Mouse (Mus musculus) frontal cortex, adult (tissue): ENCODE results near the gene Nicn1.

Experiments used
- ATAC-seq: cut with Nextera tagmentation; 2 replicates; pipeline ENCODE4 v1.9.2; 2017; ENCODE audit warnings: mild to moderate bottlenecking, moderate library complexity, mixed read lengths; ENCODE audit not compliant: low TSS enrichment

The Nicn1 gene

GRCm38 (mm10) chr9:108337848-108338550 is 47.8 kb downstream of the Nicn1 start:
- no peak for ATAC-seq

- ATAC-seq: no peak
Observed at GRCm38 (mm10) chr9:108338551-108338885, 48.3 kb downstream of the Nicn1 start.

GRCm38 (mm10) chr9:108338886-108339781 is 48.9 kb downstream of the Nicn1 start, which contains the start of gene Gpx1:
TSS of gene Gpx1 (plus strand) at chr9:108338903.
- ATAC-seq: peak; percentile 83

GRCm38 (mm10) chr9:108339886-108340257 is 49.6 kb downstream of the Nicn1 start:
- no peak for ATAC-seq

- no peak for ATAC-seq
Observed at GRCm38 (mm10) chr9:108340258-108341138, 50.3 kb downstream of the Nicn1 start.

- ATAC-seq: no peak
Observed at GRCm38 (mm10) chr9:108341139-108341475, 50.9 kb downstream of the Nicn1 start.

GRCm38 (mm10) chr9:108341801-108342200 is 51.6 kb downstream of the Nicn1 start:
- no peak for ATAC-seq

GRCm38 (mm10) chr9:108342301-108342831 is 52.1 kb downstream of the Nicn1 start:
- ATAC-seq: no peak

GRCm38 (mm10) chr9:108343331-108343730 is 53.1 kb downstream of the Nicn1 start:
- no peak for ATAC-seq

GRCm38 (mm10) chr9:108343835-108344234 is 53.6 kb downstream of the Nicn1 start:
- ATAC-seq: no peak

- ATAC-seq: no peak
Observed at GRCm38 (mm10) chr9:108344471-108344870, 54.2 kb downstream of the Nicn1 start.
